Mouse (Mus musculus) liver, embryonic 12.5 days (tissue): ENCODE measurements around the gene Chchd6. TPM values are rescaled to one million over a fixed set of nuclear protein-coding genes. Genes with fewer than 3 reads are reported as not detected.

Source experiments
- ATAC-seq: fragments of 200-750 bp; cut with Nextera tagmentation; 2 replicates; pipeline ENCODE4 v1.8.0; 2017; ENCODE audit warnings: moderate number of reproducible peaks, mild to moderate bottlenecking, moderate library complexity
- H3K27ac ChIP-seq: fragments of 300-500 bp; sonication (generic); 2 replicates; pipeline ENCODE4 v1.5.1; 2016; ENCODE audit warnings: mild to moderate bottlenecking
- H3K27me3 ChIP-seq: fragments of 300-500 bp; sonication (generic); replicated peaks from 2 replicates; pipeline ENCODE4 v1.6.1; 2016; ENCODE audit warnings: mild to moderate bottlenecking, moderate library complexity
- H3K36me3 ChIP-seq: fragments of 300-500 bp; sonication (generic); 2 replicates; pipeline ENCODE4 v1.6.1; 2016; ENCODE audit warnings: mild to moderate bottlenecking, moderate library complexity
- H3K4me1 ChIP-seq: fragments of 300-500 bp; sonication (generic); 2 replicates; pipeline ENCODE4 v1.6.1; 2016
- H3K4me2 ChIP-seq: fragments of 300-500 bp; sonication (generic); 2 replicates; pipeline ENCODE4 v1.6.1; 2016; ENCODE audit warnings: mild to moderate bottlenecking, moderate library complexity
- H3K4me3 ChIP-seq: fragments of 300-500 bp; sonication (generic); 2 replicates; pipeline ENCODE4 v1.5.1; 2016; ENCODE audit warnings: mild to moderate bottlenecking, moderate library complexity
- H3K9ac ChIP-seq: fragments of 300-500 bp; sonication (generic); 2 replicates; pipeline ENCODE4 v1.6.1; 2016; ENCODE audit warnings: mild to moderate bottlenecking, moderate library complexity
- H3K9me3 ChIP-seq: fragments of 300-500 bp; sonication (generic); replicated peaks from 2 replicates; pipeline ENCODE4 v1.6.1; 2016; ENCODE audit warnings: mild to moderate bottlenecking, moderate library complexity
- WGBS: fragments of 180-500 bp; shearing (Covaris S2); methylation state at CpG from one replicate; pipeline ENCODE4 v1.1.7; 2016; ENCODE audit not compliant: insufficient replicate concordance; 5-methylcytosine and 5-hydroxymethylcytosine counted together
- polyA plus RNA-seq: library from polyadenylated mRNA; unstranded; fragments of >200 nt; fragmentation: Nextera tagmentation; extraction: Ambion mirVana; gene quantifications from 2 replicates; pipeline ENCODE4 v1.2.1, GENCODE M21; 2016

Gene Chchd6
- polyA plus RNA-seq, 1 experiment from 2014 or later, result 27.7 TPM

DNA sequence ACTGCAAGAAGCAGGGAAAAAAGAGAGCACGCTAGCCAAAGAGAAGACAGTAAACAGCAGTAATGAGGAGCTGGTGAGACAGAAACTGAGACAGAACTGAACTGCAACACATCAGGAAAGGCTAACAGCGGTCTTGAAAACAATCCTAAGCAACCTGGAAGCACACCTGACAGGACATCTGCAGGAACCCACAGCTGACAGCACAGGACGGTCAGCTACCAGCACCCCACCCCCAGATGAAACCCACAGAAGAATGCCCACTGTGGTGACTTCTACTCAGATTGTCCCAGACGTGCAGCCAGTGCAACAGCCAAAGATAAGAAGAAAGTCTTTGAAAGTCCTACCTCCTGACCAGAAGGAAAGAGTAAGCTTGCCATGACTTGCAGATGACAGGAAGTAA, 103.1 kb downstream of the Chchd6 start:
- ATAC-seq, result no peak

GRCm38 (mm10) chr6:89490369-89490768, 105.1 kb downstream of the Chchd6 start:
- Histone ChIP-seq H3K4me3 (no peak overlapping the region), H3K4me1 (no peaks in the 10 kb centered on the region), H3K27ac (no peak overlapping the region), H3K27me3 (no peaks in the 10 kb centered on the region), H3K9me3 (no peaks in the 10 kb centered on the region), H3K9ac (no peak overlapping the region), H3K4me2 (no peak overlapping the region), H3K36me3 (no peaks in the 10 kb centered on the region)
- 78% methylated on average over 3 of the region's 3 CpGs for WGBS
- no peak for ATAC-seq

More for the DNA sequence above, 103.1 kb downstream of the Chchd6 start:
- Histone ChIP-seq H3K4me3 (no peak overlapping the region), H3K4me1 (no peaks in the 10 kb centered on the region), H3K36me3 (no peaks in the 10 kb centered on the region), H3K9ac (no peak overlapping the region), H3K27me3 (no peaks in the 10 kb centered on the region), H3K9me3 (no peaks in the 10 kb centered on the region), H3K4me2 (no peak overlapping the region), H3K27ac (no peak overlapping the region)
- WGBS, result 43% methylated on average over 4 of the region's 4 CpGs

DNA sequence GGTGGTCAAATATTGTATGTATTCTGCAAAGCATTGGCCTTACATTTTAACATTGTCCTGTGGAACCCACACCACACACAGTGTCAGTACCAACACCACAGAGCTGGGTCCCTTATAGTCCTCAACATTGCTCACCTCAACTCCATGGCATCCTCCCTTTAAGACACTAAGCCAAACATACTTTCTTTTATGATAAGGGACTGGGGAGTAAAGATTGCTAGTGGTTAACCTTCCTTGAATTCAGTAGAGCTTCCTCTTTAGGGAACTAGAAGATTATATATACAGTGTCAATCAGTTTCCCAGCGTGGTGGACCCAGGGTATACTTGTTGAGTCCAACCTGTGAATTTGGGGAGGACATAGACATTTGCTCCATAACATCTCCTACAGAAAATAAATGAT, 105.9 kb downstream of the Chchd6 start:
- Histone ChIP-seq H3K9me3 (no peaks in the 10 kb centered on the region), H3K36me3 (no peaks in the 10 kb centered on the region), H3K4me2 (no peak overlapping the region), H3K27ac (no peak overlapping the region), H3K9ac (no peak overlapping the region), H3K4me1 (no peaks in the 10 kb centered on the region), H3K27me3 (no peaks in the 10 kb centered on the region), H3K4me3 (no peak overlapping the region)
- ATAC-seq, result no peak
- 42% methylated on average over 1 of the region's 1 CpGs for WGBS

DNA sequence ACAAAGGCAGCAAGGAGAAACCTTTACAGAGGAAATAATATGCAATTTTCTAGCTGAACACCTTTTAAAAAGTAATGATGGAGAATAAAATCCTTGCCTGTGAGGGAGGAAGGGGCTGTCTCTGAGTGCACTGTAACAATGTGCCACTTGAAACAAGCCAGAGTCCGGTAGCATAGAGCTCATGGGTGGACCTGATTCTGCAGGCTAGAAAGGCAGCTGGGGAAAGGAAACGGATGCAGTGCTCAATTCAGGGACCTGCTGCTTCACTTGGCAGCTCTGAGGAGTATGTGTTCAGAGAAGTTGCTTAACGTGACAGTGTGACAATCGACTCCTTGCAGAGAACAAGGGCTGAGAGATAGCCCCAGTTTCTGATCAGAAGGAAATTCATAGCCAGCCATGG, 109.4 kb downstream of the Chchd6 start:
- H3K27me3 ChIP-seq, result no peaks in the 10 kb centered on the region
- no peak overlapping the region for H3K4me3 ChIP-seq
- H3K9ac ChIP-seq, result no peak overlapping the region
- no peak for ATAC-seq
- WGBS, result 50% methylated on average over 4 of the region's 4 CpGs
- no peaks in the 10 kb centered on the region for H3K36me3 ChIP-seq
- no peaks in the 10 kb centered on the region for H3K9me3 ChIP-seq
- H3K4me2 ChIP-seq, result no peak overlapping the region
- H3K4me1 ChIP-seq, result no peaks in the 10 kb centered on the region
- no peak overlapping the region for H3K27ac ChIP-seq

GRCm38 (mm10) chr6:89481192-89481591, 114.3 kb downstream of the Chchd6 start:
- Histone ChIP-seq H3K27ac (no peak overlapping the region), H3K27me3 (no peaks in the 10 kb centered on the region), H3K4me2 (no peak overlapping the region), H3K4me1 (no peaks in the 10 kb centered on the region), H3K9me3 (no peaks in the 10 kb centered on the region), H3K4me3 (no peak overlapping the region), H3K36me3 (no peaks in the 10 kb centered on the region), H3K9ac (no peak overlapping the region)
- no peak for ATAC-seq
- 63% methylated on average over 4 of the region's 4 CpGs for WGBS

GRCm38 (mm10) chr6:89467908-89468307, 127.5 kb downstream of the Chchd6 start:
- H3K4me3 ChIP-seq, result no peak overlapping the region
- no peaks in the 10 kb centered on the region for H3K4me1 ChIP-seq
- no peak overlapping the region for H3K4me2 ChIP-seq
- no peaks in the 10 kb centered on the region for H3K36me3 ChIP-seq
- ATAC-seq, result no peak
- no peaks in the 10 kb centered on the region for H3K27me3 ChIP-seq
- no peak overlapping the region for H3K27ac ChIP-seq
- no peaks in the 10 kb centered on the region for H3K9me3 ChIP-seq
- H3K9ac ChIP-seq, result no peak overlapping the region

DNA sequence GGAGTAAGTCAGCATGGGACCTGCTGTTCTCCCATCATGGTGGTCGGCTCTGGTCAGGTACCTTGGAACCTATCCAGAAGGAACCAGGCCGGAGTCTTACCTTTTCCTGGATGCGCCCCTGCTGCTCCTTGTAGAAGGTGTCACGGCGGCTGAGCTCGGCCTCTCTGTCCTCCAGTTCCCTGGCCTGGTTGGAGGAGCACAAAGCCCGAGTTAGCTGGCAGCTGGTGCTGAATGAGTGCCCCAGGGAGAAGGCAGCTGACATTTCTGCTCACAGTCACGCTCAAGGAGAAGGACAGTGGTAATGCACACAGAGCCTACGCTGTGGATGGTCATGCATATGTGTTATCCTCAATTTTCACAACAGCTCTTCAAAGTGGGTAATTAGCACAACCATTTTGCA, 128.2 kb downstream of the Chchd6 start:
- no peaks in the 10 kb centered on the region for H3K36me3 ChIP-seq
- H3K9ac ChIP-seq, result no peak overlapping the region
- no peaks in the 10 kb centered on the region for H3K27me3 ChIP-seq
- H3K4me3 ChIP-seq, result no peak overlapping the region
- no peak overlapping the region for H3K4me2 ChIP-seq
- no peak for ATAC-seq
- WGBS, result 69% methylated on average over 9 of the region's 9 CpGs
- no peaks in the 10 kb centered on the region for H3K9me3 ChIP-seq
- no peaks in the 10 kb centered on the region for H3K4me1 ChIP-seq
- no peak overlapping the region for H3K27ac ChIP-seq

- Histone ChIP-seq H3K27ac (no peak overlapping the region), H3K36me3 (no peaks in the 10 kb centered on the region), H3K4me1 (no peaks in the 10 kb centered on the region), H3K9me3 (no peaks in the 10 kb centered on the region), H3K27me3 (no peaks in the 10 kb centered on the region), H3K4me3 (no peak overlapping the region), H3K4me2 (no peak overlapping the region), H3K9ac (no peak overlapping the region)
- 67% methylated on average over 3 of the region's 3 CpGs for WGBS
- no peak for ATAC-seq
Measured at GRCm38 (mm10) chr6:89466875-89467274, 128.6 kb downstream of the Chchd6 start.

- ATAC-seq, result no peak
- Histone ChIP-seq H3K9me3 (no peaks in the 10 kb centered on the region), H3K4me2 (no peak overlapping the region)
Measured at GRCm38 (mm10) chr6:89466053-89466708, 129.3 kb downstream of the Chchd6 start.

GRCm38 (mm10) chr6:89462223-89462760, 133.2 kb downstream of the Chchd6 start:
- no peaks in the 10 kb centered on the region for H3K36me3 ChIP-seq

More at GRCm38 (mm10) chr6:89466053-89466708, 129.3 kb downstream of the Chchd6 start:
- no peaks in the 10 kb centered on the region for H3K36me3 ChIP-seq
- H3K4me1 ChIP-seq, result no peaks in the 10 kb centered on the region
- no peaks in the 10 kb centered on the region for H3K27me3 ChIP-seq
- 63% methylated on average over 12 of the region's 12 CpGs for WGBS
- H3K9ac ChIP-seq, result no peak overlapping the region
- no peak overlapping the region for H3K27ac ChIP-seq
- no peak overlapping the region for H3K4me3 ChIP-seq

DNA sequence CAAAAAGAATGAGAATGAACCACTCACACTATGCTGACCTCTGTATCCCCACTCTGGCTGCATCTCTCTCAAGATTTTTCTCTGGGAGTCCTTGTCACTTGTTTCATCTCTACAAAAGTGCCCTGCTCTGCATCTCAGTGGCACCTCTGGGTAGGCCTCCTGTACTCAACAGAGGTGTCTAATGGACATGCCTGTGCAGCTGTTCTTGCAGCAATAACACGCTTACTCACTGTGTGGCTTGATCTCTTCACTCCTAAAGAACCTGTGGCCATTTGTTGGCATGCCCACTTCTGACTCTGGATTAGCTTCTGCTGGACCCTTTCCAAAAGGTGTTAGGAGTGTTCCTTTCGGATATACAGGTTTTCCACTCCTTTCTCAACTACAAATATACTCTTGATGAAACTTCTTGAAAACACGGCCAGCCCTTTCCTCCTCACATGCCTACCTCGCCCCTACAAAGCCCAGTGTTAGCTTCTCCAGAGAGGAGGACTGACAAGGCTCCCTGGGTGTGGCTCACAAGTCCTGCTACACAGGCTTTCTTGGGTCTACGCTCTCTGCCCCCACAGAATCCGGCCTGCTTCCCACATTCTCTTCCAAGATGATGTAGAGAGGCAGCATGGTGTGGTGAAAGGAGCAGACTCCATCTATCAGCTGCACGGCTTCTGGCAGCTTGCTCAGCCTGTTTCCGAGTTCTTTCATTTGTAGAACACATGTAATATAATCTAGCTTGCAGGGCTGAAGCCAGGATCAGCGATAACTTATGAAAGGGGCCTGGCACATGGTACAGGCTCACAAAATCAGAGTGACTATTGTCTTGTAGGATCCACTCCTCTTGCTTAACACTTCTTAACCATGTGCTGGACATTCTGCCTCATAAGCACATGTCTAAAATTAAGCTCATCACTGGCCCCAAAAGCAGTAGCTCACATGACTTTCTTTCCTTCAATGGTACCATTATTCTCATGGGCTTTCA, 133.9 kb downstream of the Chchd6 start:
- Histone ChIP-seq H3K36me3 (no peaks in the 10 kb centered on the region), H3K9ac (no peak overlapping the region), H3K27ac (no peak overlapping the region), H3K9me3 (no peaks in the 10 kb centered on the region), H3K27me3 (no peaks in the 10 kb centered on the region), H3K4me3 (no peak overlapping the region), H3K4me1 (peaks cover 4% of the 10 kb centered on the region), H3K4me2 (no peak overlapping the region)
- ATAC-seq, result no peak
- 65% methylated on average over 9 of the region's 9 CpGs for WGBS

More at GRCm38 (mm10) chr6:89462223-89462760, 133.2 kb downstream of the Chchd6 start:
- no peak overlapping the region for H3K9ac ChIP-seq
- H3K27me3 ChIP-seq, result no peaks in the 10 kb centered on the region
- no peak for ATAC-seq
- H3K9me3 ChIP-seq, result no peaks in the 10 kb centered on the region
- no peak overlapping the region for H3K27ac ChIP-seq
- H3K4me3 ChIP-seq, result no peak overlapping the region
- H3K4me2 ChIP-seq, result no peak overlapping the region
- 74% methylated on average over 2 of the region's 2 CpGs for WGBS
- no peaks in the 10 kb centered on the region for H3K4me1 ChIP-seq

DNA sequence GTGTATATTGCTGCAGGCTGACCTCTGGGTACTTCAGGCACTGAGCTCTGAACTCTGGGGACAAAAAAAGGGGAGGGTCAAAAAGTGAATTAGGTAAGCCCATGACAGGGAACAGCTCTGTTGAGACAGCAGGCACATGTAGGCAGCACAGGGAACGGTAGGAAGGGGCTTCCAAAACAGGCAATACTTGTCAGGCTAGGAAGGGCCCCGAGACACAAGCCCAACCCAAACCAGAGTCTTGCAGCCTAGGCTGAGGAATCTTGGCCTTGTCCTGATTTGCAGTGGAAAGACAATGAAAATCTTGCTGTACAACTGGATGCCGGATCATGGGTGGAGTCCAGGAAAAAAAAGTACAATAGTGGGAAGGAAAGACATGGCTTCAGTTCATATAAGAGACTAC, 135.8 kb downstream of the Chchd6 start:
- no peak overlapping the region for H3K4me2 ChIP-seq
- H3K9me3 ChIP-seq, result no peaks in the 10 kb centered on the region
- no peaks in the 10 kb centered on the region for H3K27me3 ChIP-seq
- 72% methylated on average over 3 of the region's 3 CpGs for WGBS
- no peak overlapping the region for H3K27ac ChIP-seq
- H3K36me3 ChIP-seq, result no peaks in the 10 kb centered on the region
- no peak overlapping the region for H3K4me3 ChIP-seq
- H3K4me1 ChIP-seq, result peaks cover 16% of the 10 kb centered on the region
- no peak for ATAC-seq
- no peak overlapping the region for H3K9ac ChIP-seq
